Mouse (Mus musculus): ENCODE results near the gene Gm13278.
"Not testable (repeated sequence)": the region's sequence is repeated elsewhere in the genome, so short reads cannot be mapped to it uniquely, and the experiment has no call there.

GRCm38 (mm10) chr4:88763384-88764018 is 27.8 kb upstream of the Gm13278 start:
- peak; percentile 33; the same call in 1 of the 2 replicates for TF ChIP-seq CTCF (IDR thresholded peaks at IDR 0.05; ENCODE audit: borderline replicate concordance, insufficient read depth, low read depth, low read length)
- not testable (repeated sequence) for TF ChIP-seq POLR2A (IDR thresholded peaks at IDR 0.05; ENCODE audit: borderline replicate concordance, insufficient read depth, low read length)
